Mouse (Mus musculus) midbrain, embryonic 14.5 days (tissue): ENCODE data around the gene H2-M5. TPM values are rescaled to one million over a fixed set of nuclear protein-coding genes. Genes with fewer than 3 reads are reported as not detected.

Experiments
- ATAC-seq: fragments of 200-750 bp; cut with Nextera tagmentation; 2 replicates; pipeline ENCODE4 v1.8.0; 2017; ENCODE audit warnings: moderate number of reproducible peaks, moderate library complexity; ENCODE audit not compliant: low FRiP score, low TSS enrichment
- DNase-seq: peaks from one replicate; pipeline ENCODE4 v3.0.0-alpha.2; 2015
- H3K27ac ChIP-seq: fragments of 300-500 bp; sonication (generic); replicated peaks from 2 replicates; pipeline ENCODE4 v1.5.1; 2014; ENCODE audit warnings: mild to moderate bottlenecking, low read depth, low read length, moderate library complexity
- H3K27me3 ChIP-seq: fragments of 300-500 bp; sonication (generic); 2 replicates; pipeline ENCODE4 v1.6.1; 2014; ENCODE audit warnings: low read length, control low read depth, mixed read lengths; ENCODE audit not compliant: control insufficient read depth, insufficient read depth
- H3K36me3 ChIP-seq: fragments of 300-500 bp; sonication (generic); 2 replicates; pipeline ENCODE4 v1.6.1; 2014; ENCODE audit warnings: low read length, control low read depth; ENCODE audit not compliant: control insufficient read depth, insufficient read depth
- H3K4me1 ChIP-seq: fragments of 300-500 bp; sonication (generic); 2 replicates; pipeline ENCODE4 v1.6.1; 2014; ENCODE audit warnings: mild to moderate bottlenecking, antibody characterized with exemption, low read length, control low read depth; ENCODE audit not compliant: control insufficient read depth, insufficient read depth
- H3K4me2 ChIP-seq: fragments of 300-500 bp; sonication (generic); 2 replicates; pipeline ENCODE4 v1.6.1; 2014; ENCODE audit warnings: mild to moderate bottlenecking, low read length, moderate library complexity
- H3K4me3 ChIP-seq: fragments of 300-500 bp; sonication (generic); replicated peaks from 2 replicates; pipeline ENCODE4 v1.5.1; 2014; ENCODE audit warnings: low read depth, low read length
- H3K9ac ChIP-seq: fragments of 300-500 bp; sonication (generic); replicated peaks from 2 replicates; pipeline ENCODE4 v1.6.1; 2014; ENCODE audit warnings: mild to moderate bottlenecking, low read length, moderate library complexity
- H3K9me3 ChIP-seq: fragments of 300-500 bp; sonication (generic); 2 replicates; pipeline ENCODE4 v1.6.1; 2016; ENCODE audit warnings: low read length, control low read depth, mixed read lengths; ENCODE audit not compliant: control insufficient read depth
- whole genome bisulfite sequencing: fragments of 180-500 bp; shearing (Covaris S2); extraction: QIAGEN DNeasy Blood & Tissue Kit; methylation state at CpG from one replicate; pipeline ENCODE4 v1.1.7; 2014; 5-methylcytosine and 5-hydroxymethylcytosine counted together
- polyA plus RNA-seq: library from polyadenylated mRNA; unstranded; fragments of >200 nt; fragmentation: Nextera tagmentation; extraction: Ambion mirVana; gene quantifications from 2 replicates; pipeline ENCODE4 v1.2.1, GENCODE M21; 2014

The H2-M5 gene
- polyA plus RNA-seq, 1 experiment from 2014 or later: 2.0 TPM

DNA sequence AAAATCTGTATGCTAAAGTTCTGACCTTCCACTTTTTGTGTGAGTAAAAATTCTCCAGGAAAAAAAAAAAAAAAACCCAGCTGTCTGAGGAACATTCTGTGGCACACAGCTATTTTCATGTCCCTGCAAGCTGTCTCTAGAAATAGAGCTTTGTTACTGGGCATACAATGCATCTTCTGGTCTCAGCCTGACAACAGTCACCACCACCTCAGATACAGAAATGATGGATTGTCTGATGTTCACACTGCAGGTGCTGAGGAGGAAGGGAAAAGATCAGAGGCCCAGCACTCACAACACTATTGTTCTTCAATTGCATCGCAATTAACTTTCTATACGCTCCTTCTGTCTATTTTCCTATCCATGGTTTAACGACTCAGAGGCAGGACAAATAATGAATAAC, 29.0 kb upstream of the H2-M5 start:
- DNase-seq (no peak), ATAC-seq (no peak)
- no peak overlapping the region for H3K27ac ChIP-seq
- no peaks in the 10 kb centered on the region for H3K27me3 ChIP-seq
- no peaks in the 10 kb centered on the region for H3K9me3 ChIP-seq
- no peaks in the 10 kb centered on the region for H3K36me3 ChIP-seq
- no peak overlapping the region for H3K4me3 ChIP-seq
- no peak overlapping the region for H3K4me2 ChIP-seq
- 88% methylated on average over 3 of the region's 3 CpGs for WGBS
- no peak overlapping the region for H3K9ac ChIP-seq
- no peaks in the 10 kb centered on the region for H3K4me1 ChIP-seq

DNA sequence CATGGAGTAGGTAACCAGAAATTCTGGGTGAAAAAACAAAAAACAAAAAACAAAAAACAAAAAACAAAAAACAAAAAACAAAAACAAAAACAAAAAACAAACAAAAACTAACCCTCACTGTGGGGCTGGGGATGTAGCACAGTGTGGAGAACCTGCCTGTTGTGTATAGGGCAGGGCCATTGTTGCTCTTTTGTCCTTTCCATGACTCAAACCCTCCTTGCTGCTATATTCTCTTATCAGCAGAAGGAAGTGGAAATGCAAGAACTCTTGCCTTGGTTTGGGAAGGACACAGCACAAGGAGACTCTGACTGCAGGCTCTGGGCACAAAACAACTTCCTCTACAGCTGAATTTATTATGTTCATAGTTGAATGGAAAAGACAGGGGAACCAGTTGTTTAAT, 27.0 kb upstream of the H2-M5 start:
- Histone ChIP-seq H3K4me2 (no peak overlapping the region), H3K27ac (no peak overlapping the region), H3K4me3 (no peak overlapping the region), H3K9me3 (no peaks in the 10 kb centered on the region), H3K27me3 (no peaks in the 10 kb centered on the region), H3K4me1 (no peaks in the 10 kb centered on the region), H3K9ac (no peak overlapping the region), H3K36me3 (peaks cover 10% of the 10 kb centered on the region)
- ATAC-seq (no peak), DNase-seq (no peak)

DNA sequence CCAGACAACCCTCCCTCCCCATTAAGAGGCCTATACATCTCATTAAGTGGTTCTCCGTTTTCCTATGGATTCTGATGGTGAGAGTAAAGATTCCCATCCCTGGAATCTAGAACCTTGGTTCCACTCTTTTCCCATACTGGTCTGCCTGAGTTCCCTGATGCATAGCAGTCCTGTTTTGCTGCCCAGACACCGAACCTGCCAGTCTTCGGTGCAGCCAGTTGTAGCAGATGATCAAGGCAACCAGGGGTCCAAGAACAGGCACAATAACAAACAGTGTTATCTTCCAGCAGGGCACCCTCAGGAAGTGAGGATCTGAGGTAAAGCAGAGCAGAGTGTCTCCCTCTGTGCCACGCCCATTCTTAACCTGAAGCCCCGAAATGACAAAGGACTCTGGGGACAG, 22.8 kb upstream of the H2-M5 start:
- Histone ChIP-seq H3K4me1 (0 out of 2 replicates have a peak, but pooled peaks cover 2% of the 10 kb centered on the region), H3K36me3 (peaks cover 52% of the 10 kb centered on the region), H3K27ac (no peak overlapping the region), H3K4me3 (no peak overlapping the region), H3K9me3 (no peaks in the 10 kb centered on the region), H3K27me3 (no peaks in the 10 kb centered on the region), H3K9ac (no peak overlapping the region), H3K4me2 (no peak overlapping the region)
- 77% methylated on average over 5 of the region's 5 CpGs for WGBS
- ATAC-seq (no peak), DNase-seq (no peak)

DNA sequence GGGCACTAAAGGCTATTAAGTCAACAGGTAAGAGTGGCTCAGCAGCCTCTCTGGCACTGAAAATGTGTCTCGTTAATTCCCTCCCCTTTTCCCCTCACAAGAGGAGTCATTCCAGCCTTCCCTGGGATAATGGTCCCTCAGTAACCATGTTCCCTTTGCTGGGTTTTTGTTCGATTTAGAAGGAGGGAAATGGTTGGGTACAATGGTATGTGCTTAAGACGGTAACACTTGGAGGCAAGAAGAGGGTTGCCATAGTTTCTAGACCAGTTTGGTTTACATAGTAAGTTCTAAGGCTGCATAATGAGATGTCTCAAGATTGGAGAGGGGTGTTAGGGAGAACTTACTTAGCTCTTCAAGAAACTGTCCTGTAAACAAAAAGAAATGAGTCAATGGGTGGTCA, 22.4 kb upstream of the H2-M5 start:
- ATAC-seq: no peak
- WGBS: 83% methylated on average over 3 of the region's 3 CpGs
- H3K36me3 ChIP-seq: peaks cover 57% of the 10 kb centered on the region

DNA sequence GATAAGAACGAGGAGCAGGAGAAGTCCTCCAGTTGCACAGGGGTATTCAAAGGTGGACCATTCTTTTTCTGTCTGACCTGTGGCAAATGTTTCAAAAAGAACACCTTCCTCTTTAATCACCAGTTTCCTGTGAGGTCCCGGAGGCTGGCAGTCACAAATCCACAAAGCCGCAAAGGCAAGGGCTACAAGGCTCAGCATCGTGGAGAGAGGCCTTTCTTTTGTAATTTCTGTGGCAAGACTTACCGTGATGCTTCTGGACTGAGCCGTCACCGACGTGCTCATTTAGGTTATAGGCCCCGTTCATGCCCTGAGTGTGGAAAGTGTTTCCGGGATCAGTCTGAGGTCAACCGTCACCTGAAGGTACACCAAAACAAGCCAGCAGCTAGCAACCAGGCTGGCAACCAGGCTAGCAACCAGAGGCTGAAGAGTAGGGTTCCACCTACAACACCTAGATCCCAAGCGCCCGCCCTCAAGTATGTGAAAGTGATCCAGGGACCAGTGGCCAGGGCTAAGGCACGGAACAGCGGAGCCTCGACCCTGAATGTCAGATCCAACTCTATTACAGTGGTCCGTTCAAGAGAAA, 20.2 kb upstream of the H2-M5 start:
- Histone ChIP-seq H3K4me3 (no peak overlapping the region), H3K27me3 (no peaks in the 10 kb centered on the region), H3K9ac (no peak overlapping the region), H3K4me1 (peaks cover 6% of the 10 kb centered on the region; the same call in 1 of the 2 replicates), H3K9me3 (no peaks in the 10 kb centered on the region), H3K4me2 (no peak overlapping the region), H3K27ac (no peak overlapping the region), H3K36me3 (peaks cover 74% of the 10 kb centered on the region)
- ATAC-seq (no peak), DNase-seq (no peak)
- WGBS: 96% methylated on average over 17 of the region's 17 CpGs

More for the DNA sequence above, 22.4 kb upstream of the H2-M5 start:
- H3K4me3 ChIP-seq: no peak overlapping the region
- H3K4me2 ChIP-seq: no peak overlapping the region
- H3K9ac ChIP-seq: no peak overlapping the region
- 0 out of 2 replicates have a peak, but pooled peaks cover 2% of the 10 kb centered on the region for H3K4me1 ChIP-seq
- H3K27me3 ChIP-seq: no peaks in the 10 kb centered on the region
- no peak for DNase-seq
- no peaks in the 10 kb centered on the region for H3K9me3 ChIP-seq
- no peak overlapping the region for H3K27ac ChIP-seq

DNA sequence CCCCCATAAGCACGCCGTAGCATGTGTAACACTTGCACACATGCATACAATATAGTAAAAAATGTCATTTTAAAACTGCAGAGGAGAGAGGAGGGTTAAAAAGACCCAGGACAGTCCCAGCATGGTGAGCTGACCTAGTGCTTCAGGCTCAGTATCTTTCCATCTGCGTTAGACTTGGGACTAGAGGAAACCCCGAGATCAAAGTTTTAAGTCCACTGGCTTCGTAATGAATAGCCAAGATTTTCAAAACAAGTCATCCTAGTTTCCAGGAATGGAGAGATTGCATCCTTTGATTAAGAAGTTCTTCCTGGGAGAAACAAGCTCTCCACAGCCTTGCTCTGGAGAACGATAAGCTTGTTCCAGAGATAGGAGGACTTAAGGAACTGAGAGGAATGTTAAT, 18.8 kb upstream of the H2-M5 start:
- DNase-seq: no peak
- Histone ChIP-seq H3K4me1 (peaks cover 10% of the 10 kb centered on the region; the same call in 1 of the 2 replicates), H3K27ac (no peak overlapping the region), H3K36me3 (peaks cover 75% of the 10 kb centered on the region), H3K9me3 (no peaks in the 10 kb centered on the region), H3K9ac (no peak overlapping the region), H3K4me2 (no peak overlapping the region), H3K4me3 (no peak overlapping the region), H3K27me3 (no peaks in the 10 kb centered on the region)
- WGBS: 96% methylated on average over 6 of the region's 6 CpGs
- no peak for ATAC-seq

DNA sequence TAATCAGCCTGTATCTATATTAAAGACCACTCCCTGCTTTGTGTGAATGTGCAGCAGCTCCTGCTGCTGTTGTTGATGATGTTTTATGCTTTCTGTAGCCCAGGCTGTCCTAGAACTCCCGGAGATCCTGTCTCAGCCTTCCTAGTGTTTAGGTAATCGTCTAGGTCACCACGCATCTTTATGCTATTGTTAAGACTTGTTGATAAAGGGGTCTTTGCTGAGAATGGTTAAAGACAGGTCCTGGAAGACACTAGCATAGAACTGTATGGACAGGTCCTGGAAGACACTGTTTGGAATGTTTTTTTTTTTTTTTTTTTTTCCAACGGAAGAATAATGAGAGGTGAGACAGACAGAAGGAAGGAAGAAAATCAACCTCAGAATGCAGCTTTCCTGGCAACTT, 14.0 kb upstream of the H2-M5 start:
- peak overlapping the region; percentile 57 for H3K4me2 ChIP-seq
- peak overlapping the region; percentile 98 for H3K9ac ChIP-seq
- H3K36me3 ChIP-seq: peaks cover 35% of the 10 kb centered on the region
- DNase-seq (peak; percentile 70), ATAC-seq (no peak)
- no peaks in the 10 kb centered on the region for H3K27me3 ChIP-seq
- H3K9me3 ChIP-seq: no peaks in the 10 kb centered on the region
- peak overlapping the region; percentile 95 for H3K27ac ChIP-seq
- H3K4me3 ChIP-seq: peak overlapping the region; percentile 78
- peaks cover 8% of the 10 kb centered on the region; the same call in 1 of the 2 replicates for H3K4me1 ChIP-seq
- WGBS: 23% methylated on average over 4 of the region's 4 CpGs

DNA sequence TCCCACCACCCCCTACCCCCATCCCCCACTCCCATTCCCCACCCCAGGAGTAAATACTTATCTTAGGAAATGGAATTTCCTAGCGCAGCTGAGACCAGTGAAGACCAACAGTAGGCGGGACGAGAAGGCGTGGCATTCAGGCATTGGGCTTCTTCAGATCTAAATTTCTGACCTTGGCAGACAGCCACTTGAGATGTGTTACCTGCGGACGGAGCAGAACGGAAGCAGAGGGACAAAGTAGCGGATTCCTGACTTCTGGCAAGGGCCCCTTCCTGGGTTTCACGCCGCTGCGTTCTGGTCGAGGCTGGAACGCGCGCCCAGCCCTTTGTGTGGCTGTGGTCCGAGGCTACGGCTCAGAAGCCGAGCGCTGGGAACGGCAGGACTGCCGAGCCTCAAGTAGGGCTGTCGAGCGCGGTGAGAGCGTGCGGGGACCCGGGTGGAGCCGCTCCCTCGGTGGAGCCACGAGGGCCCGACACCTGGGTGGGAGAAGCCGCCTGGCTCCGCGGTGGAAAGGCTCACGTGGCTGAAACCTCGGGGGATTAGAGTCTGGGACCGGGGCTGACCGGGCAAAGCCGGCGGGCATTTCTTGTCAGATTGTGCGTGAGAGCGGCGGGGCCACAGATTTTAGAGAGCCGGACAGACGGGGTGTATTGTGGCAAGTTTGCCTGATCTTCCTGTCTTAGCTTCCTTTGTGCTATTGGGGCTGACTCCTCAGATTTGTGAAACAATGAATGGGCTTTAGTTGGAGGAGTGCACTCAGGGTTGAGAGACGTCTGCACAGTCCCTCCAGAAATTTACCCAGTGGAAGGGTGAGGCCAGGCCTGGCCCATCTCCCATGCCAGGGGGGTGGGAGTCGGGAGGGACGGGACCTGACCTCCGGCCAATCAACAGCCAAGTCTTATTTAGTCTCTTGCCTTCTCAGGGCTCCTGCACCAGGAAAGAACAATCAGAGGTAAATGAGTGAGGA, 13.3 kb upstream of the H2-M5 start:
- Histone ChIP-seq H3K36me3 (peaks cover 28% of the 10 kb centered on the region), H3K27me3 (no peaks in the 10 kb centered on the region), H3K4me1 (peaks cover 8% of the 10 kb centered on the region; the same call in 1 of the 2 replicates), H3K27ac (peak overlapping the region; percentile 95), H3K9ac (peak overlapping the region; percentile 98), H3K9me3 (no peaks in the 10 kb centered on the region), H3K4me3 (peak overlapping the region; percentile 78), H3K4me2 (peak overlapping the region; percentile 57)
- DNase-seq (peak; percentile 90), ATAC-seq (peak; percentile 86)
- WGBS: under 1% methylated on average over 49 of the region's 49 CpGs
